Mouse (Mus musculus): ENCODE data around the gene Yars. TPM values are rescaled to one million over a fixed set of nuclear protein-coding genes. Genes with fewer than 3 reads are reported as not detected.

Yars gene
- polyA plus RNA-seq, 1 experiment from 2014 or later = 108 TPM

DNA sequence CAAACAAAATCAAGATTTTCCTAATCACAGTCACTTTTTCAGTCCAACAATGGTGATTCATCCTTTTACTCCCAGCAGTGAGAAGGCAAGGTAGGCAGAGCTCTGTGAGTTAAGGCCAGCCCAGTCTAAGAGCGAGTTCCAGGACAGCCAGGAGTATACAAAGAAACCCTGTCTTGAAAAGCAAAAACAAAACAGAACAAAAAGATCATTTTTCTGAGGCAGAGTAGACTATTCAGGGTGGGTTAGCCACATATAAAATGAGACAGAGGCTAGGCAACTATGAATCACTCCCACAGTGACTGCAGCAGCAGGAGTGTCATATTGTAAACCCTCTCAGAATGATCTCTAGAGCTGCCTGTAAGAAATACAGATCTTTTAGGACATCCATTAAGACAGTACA lies 40.2 kb upstream of the Yars start:
- H3K4me3 ChIP-seq = no peak overlapping the region
- ATAC-seq (ENCODE audit: low FRiP score, low read depth) = no peak
- H3K36me3 ChIP-seq = peaks cover 46% of the 10 kb centered on the region
- no peaks in the 10 kb centered on the region for H3K9me3 ChIP-seq
- no peaks in the 10 kb centered on the region for H3K27me3 ChIP-seq
- no peak overlapping the region for H3K9ac ChIP-seq (replicated peaks)
- H3K4me2 ChIP-seq (replicated peaks) = no peak overlapping the region
- H3K4me1 ChIP-seq = peaks cover 9% of the 10 kb centered on the region
- 95% methylated on average over 1 of the region's 1 CpGs for WGBS
- no peak overlapping the region for H3K27ac ChIP-seq (replicated peaks)

DNA sequence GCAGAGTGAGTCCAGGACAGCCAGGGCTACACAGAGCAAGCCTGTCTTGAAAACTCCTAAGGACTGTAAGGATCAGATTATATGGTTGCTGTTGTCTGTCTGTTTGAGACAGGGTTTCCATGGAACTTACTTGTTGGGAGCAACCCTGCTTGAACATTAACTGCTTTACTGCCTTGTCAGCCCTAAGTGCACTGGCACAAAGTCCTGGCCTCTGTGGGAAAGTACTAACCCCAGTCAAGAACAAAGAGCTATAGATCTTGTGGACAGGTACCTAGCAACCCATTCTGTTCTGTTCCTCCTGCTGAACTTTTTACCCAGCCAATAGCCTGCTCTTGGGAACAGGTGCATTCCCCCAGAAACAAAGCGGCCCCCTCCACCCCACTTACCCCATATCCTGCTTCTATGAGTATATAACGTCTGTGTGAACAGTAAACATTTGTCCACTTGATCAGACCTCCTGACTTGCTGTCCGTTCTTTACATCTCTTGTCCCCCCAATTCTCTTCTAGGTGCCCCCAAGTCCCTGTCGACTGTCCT lies 38.2 kb upstream of the Yars start:
- Histone ChIP-seq H3K9ac (replicated peaks) (no peak overlapping the region), H3K4me3 (no peak overlapping the region), H3K36me3 (peaks cover 58% of the 10 kb centered on the region), H3K27ac (replicated peaks) (no peak overlapping the region), H3K4me2 (replicated peaks) (no peak overlapping the region), H3K4me1 (no peaks in the 10 kb centered on the region), H3K9me3 (no peaks in the 10 kb centered on the region), H3K27me3 (no peaks in the 10 kb centered on the region)
- 90% methylated on average over 4 of the region's 4 CpGs for WGBS
- ATAC-seq (ENCODE audit: low FRiP score, low read depth) = no peak

DNA sequence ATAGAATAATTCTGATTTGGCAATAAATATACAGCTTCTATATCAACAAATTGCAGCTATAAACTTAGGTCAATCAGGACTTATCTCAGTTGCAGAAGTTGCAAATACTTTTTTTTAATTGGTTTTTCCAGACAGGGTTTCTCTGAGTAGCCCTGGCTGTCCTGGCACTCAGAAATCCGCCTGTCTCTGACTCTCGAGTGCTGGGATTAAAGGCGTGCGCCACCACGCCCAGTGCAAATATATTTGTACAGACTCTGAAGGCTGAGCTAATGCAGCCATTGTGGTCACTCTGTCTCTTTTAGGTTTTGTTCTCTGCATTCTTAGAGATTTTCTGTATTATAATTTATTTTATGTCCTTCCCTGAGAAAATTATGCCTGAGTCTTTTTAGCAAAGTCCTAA lies 32.0 kb upstream of the Yars start:
- no peaks in the 10 kb centered on the region for H3K9me3 ChIP-seq
- H3K4me3 ChIP-seq = no peak overlapping the region
- H3K27ac ChIP-seq (replicated peaks) = no peak overlapping the region
- H3K36me3 ChIP-seq = peaks cover 40% of the 10 kb centered on the region
- H3K4me1 ChIP-seq = no peaks in the 10 kb centered on the region
- ATAC-seq (ENCODE audit: low FRiP score, low read depth) = no peak
- no peak overlapping the region for H3K4me2 ChIP-seq (replicated peaks)
- no peak overlapping the region for H3K9ac ChIP-seq (replicated peaks)
- WGBS = 74% methylated on average over 5 of the region's 5 CpGs
- no peaks in the 10 kb centered on the region for H3K27me3 ChIP-seq

DNA sequence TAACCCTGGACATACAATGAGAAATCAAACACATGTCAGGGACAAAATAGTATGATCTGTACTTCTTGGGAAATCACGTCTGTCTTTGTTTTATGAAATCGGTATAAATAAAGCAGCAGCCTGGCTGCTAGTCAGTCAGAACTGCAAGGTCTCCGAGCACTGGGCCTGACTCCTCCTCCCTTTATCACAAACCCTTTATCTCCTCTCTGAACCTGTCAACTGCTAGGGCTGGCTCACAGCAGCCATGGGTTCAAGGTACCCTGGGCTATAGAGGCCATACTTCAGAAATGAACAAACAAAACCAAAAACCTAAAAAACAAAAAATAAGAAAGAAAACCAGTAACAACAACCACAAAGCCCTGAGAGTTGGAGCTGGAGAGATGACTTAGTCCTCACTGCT lies 31.0 kb upstream of the Yars start:
- Histone ChIP-seq H3K9me3 (no peaks in the 10 kb centered on the region), H3K36me3 (peaks cover 30% of the 10 kb centered on the region), H3K9ac (replicated peaks) (no peak overlapping the region), H3K27ac (replicated peaks) (no peak overlapping the region), H3K4me1 (no peaks in the 10 kb centered on the region), H3K4me2 (replicated peaks) (no peak overlapping the region), H3K27me3 (no peaks in the 10 kb centered on the region), H3K4me3 (no peak overlapping the region)
- ATAC-seq (ENCODE audit: low FRiP score, low read depth) = no peak
- 76% methylated on average over 3 of the region's 3 CpGs for WGBS

DNA sequence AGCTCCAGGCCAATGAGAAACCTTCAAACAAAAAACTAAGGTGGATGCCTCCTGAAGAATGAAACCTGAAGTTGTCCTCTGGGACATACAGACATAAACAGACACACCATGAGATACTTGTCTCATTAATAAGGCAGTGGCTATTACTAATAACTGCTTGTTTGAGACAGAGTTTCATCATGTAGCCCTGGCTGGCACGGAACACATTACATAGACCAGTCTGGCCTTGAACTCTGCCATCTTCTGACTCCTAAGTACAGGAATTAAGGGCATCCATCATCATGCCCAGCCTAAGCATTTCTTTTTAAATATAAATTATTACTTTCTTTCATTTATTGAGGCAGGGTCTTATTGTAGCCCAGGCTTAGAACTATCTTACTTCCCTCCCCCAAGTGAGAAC lies 28.5 kb upstream of the Yars start:
- Histone ChIP-seq H3K27ac (replicated peaks) (no peak overlapping the region), H3K4me1 (no peaks in the 10 kb centered on the region), H3K4me3 (no peak overlapping the region), H3K36me3 (peaks cover 33% of the 10 kb centered on the region), H3K4me2 (replicated peaks) (no peak overlapping the region), H3K27me3 (no peaks in the 10 kb centered on the region), H3K9ac (replicated peaks) (no peak overlapping the region), H3K9me3 (no peaks in the 10 kb centered on the region)
- no peak for ATAC-seq (ENCODE audit: low FRiP score, low read depth)
- 93% methylated on average over 1 of the region's 1 CpGs for WGBS

DNA sequence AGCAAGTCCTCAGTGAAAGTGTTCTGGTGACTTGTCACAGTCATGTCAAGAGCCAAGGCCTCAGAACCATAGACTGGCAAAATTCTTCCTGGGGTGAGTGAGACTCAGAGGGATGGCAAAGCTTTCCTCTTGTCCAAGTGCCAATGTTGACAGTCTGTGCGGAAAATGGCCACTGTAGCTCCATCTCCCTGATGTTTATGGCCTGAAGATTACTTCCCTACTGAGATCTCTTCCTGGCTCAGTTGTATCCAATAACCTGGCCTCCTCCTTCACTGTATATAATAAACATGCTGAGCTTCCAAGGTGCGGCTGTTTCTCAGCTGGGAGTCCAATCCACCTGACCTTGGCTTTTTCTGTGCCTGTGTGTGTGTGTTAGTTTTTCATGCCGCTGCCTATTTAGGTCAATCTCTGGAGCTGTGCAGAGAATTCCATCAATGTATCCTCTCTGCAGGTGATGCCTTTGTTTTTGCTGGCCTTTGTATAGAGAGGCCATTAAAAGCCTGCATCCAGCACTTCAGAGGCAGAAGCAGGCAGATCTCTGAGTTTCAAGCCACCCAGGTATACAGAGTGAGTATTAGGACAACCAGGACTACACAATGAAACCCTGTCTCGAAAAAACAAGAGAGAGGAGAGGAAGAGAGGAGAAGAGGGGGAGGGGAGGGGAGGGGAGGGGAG lies 27.8 kb upstream of the Yars start:
- Histone ChIP-seq H3K4me3 (no peak overlapping the region), H3K4me1 (no peaks in the 10 kb centered on the region), H3K4me2 (replicated peaks) (no peak overlapping the region), H3K36me3 (peaks cover 31% of the 10 kb centered on the region), H3K27me3 (no peaks in the 10 kb centered on the region), H3K27ac (replicated peaks) (no peak overlapping the region), H3K9ac (replicated peaks) (no peak overlapping the region), H3K9me3 (no peaks in the 10 kb centered on the region)
- 92% methylated on average over 3 of the region's 4 CpGs for WGBS
- ATAC-seq (ENCODE audit: low FRiP score, low read depth) = no peak

DNA sequence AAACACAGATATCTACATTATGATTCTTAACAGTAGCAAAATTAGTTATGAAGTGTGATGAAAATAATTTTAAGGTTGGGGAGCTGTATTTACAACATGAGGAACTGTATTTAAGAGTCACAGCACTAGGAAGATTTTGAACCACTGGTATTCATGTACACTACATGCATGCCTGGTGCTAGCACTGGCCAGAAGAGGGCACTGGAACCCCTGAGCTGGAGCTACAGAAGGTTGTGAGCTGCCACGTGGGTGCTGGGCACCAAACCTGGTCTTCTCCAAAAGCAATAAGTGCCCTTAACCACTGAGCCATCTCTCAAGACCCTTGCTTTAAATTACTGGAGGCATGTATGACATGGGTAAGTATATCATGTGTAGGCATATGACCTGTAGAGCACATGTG lies 17.0 kb upstream of the Yars start:
- no peak for ATAC-seq (ENCODE audit: low FRiP score, low read depth)
- Histone ChIP-seq H3K27me3 (no peaks in the 10 kb centered on the region), H3K9ac (replicated peaks) (no peak overlapping the region), H3K4me2 (replicated peaks) (no peak overlapping the region), H3K36me3 (peaks cover 33% of the 10 kb centered on the region), H3K27ac (replicated peaks) (no peak overlapping the region), H3K4me1 (no peaks in the 10 kb centered on the region), H3K9me3 (0 out of 2 replicates have a peak, but pooled peaks cover 3% of the 10 kb centered on the region), H3K4me3 (no peak overlapping the region)
- 85% methylated on average over 1 of the region's 1 CpGs for WGBS

DNA sequence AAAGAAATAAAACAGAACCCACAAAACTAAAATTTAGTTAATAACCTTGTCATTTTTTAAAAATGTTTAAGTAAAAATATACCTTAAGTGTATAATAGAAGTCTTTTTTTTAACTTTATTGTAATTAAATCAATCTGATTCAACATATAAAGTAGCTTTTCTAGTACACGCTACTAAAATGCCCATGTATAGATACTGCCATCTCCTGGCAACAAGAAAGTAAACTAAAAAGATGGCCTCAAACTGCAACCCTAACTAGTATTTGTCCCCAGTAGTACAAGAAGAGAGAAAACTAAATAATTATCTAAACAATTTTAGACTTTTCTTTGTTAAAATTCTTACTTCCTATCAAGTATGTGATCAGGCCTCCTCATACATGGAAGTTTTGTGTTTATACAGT lies 10.0 kb upstream of the Yars start:
- Histone ChIP-seq H3K9ac (replicated peaks) (no peak overlapping the region), H3K36me3 (peaks cover 50% of the 10 kb centered on the region), H3K4me3 (no peak overlapping the region), H3K27ac (replicated peaks) (no peak overlapping the region), H3K27me3 (no peaks in the 10 kb centered on the region), H3K4me1 (no peaks in the 10 kb centered on the region), H3K4me2 (replicated peaks) (no peak overlapping the region), H3K9me3 (no peaks in the 10 kb centered on the region)
- ATAC-seq (ENCODE audit: low FRiP score, low read depth) = no peak
- WGBS = 75% methylated on average over 1 of the region's 1 CpGs

DNA sequence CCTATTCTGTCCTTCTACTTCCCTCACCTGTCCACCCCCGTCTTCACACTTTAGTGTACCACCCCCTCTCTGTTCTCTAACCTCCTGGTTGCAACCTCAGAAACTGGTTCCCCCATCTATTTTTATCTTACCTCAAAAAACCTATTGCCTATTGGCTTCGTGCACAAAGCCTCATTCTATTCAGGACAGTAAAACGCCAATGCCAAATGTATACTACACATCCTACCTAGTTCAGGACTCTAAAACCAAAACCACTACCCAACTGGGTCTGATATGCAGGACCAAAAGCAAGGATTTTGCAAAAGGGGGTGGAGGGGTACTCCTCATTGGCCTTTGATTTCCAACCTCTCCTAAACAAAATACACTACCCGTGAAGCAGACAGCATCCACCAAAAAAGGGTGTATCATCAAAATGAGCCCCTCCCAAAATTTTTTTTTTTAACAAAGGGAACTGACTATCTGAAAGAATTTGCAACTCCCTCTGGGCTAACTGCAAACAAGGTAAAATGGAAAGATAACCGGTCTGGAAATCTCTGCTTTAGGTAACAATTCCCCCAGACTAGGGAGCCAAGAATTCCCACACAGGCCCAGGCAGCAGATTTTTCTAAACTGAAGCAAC lies 1.4 kb upstream of the Yars start:
- Histone ChIP-seq H3K4me3 (peak overlapping the region; percentile 88), H3K4me2 (replicated peaks) (peak overlapping the region; percentile 78), H3K36me3 (peaks cover 4% of the 10 kb centered on the region; the same call in 1 of the 2 replicates), H3K27me3 (no peaks in the 10 kb centered on the region), H3K9ac (replicated peaks) (peak overlapping the region; percentile 87; the same call in 1 of the 2 replicates), H3K27ac (replicated peaks) (no peak overlapping the region), H3K9me3 (no peaks in the 10 kb centered on the region), H3K4me1 (peaks cover 23% of the 10 kb centered on the region)
- ATAC-seq (ENCODE audit: low FRiP score, low read depth) = no peak
- WGBS = 46% methylated on average over 5 of the region's 5 CpGs

DNA sequence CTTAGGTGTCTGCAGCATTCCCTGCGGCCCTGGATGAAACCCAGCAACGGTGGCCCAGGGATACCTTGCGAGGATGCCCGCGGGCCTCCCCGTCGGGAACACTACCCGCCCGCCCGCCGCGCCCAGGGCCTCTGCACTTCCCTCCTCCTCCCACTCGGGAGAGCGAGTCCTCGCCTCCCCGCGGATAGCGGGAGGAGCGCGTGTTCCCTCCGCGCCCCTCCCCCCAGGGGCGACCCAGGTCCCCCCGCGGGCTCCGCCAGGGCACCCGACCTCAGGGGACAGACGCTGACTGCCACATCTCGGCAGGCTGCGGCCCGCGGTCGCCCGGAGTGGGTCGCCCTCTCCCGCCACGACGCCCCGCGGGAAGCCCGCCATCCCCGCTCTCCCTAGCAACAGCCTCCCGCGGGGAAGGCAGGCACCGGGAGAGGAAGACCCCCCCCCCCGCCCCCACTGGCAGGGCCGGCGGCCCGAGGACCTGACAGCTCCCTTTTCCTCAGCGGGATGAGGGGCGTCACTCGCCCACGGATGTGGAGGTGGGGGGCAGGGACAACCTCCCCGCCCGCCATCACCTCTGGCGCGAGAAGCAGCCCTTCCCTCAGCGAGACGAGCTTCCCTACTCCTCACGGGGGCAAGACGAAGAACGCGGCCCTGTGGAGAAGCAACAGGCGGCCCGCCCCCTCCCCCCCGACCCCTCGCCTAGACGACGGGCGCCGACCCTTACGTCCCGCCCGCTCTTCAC lies 588 bp upstream of the Yars start:
- under 1% methylated on average over 47 of the region's 74 CpGs for WGBS

DNA sequence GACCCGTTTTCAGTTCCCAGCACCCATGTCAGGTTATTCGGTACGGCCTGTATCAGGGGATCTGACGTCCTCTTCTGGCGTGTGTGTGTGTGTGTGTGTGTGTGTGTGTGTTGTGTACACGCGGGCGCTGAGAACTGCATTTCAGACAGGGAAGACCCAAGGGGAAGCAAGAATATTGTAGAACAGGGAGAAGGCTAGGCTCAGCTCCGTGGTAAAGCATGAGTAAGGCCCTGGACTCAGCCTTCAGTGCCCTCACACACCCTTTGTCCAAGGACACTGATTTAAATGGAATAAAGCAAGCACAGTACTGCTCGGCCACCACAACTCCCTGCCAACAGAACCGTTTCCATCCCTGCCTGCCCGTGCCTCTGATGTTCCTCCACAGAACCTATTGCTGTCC lies 978 bp downstream of the Yars start:
- Histone ChIP-seq H3K4me1 (peaks cover 23% of the 10 kb centered on the region), H3K27ac (replicated peaks) (0 out of 2 replicates have a peak overlapping the region, but pooled peaks have one; percentile 86), H3K4me3 (peak overlapping the region; percentile 88), H3K9ac (replicated peaks) (peak overlapping the region; percentile 89), H3K27me3 (no peaks in the 10 kb centered on the region), H3K4me2 (replicated peaks) (peak overlapping the region; percentile 85), H3K36me3 (peaks cover 12% of the 10 kb centered on the region), H3K9me3 (no peaks in the 10 kb centered on the region)
- 5% methylated on average over 12 of the region's 12 CpGs for WGBS
- ATAC-seq (ENCODE audit: low FRiP score, low read depth) = no peak

More for the DNA sequence above, 588 bp upstream of the Yars start:
- H3K27ac ChIP-seq (replicated peaks) = peak overlapping the region; percentile 89
- H3K4me1 ChIP-seq = peaks cover 23% of the 10 kb centered on the region
- peak overlapping the region; percentile 88 for H3K4me3 ChIP-seq
- H3K9ac ChIP-seq (replicated peaks) = peak overlapping the region; percentile 87
- 0 out of 2 replicates have a peak, but pooled peaks cover 3% of the 10 kb centered on the region for H3K36me3 ChIP-seq
- H3K9me3 ChIP-seq = no peaks in the 10 kb centered on the region
- H3K4me2 ChIP-seq (replicated peaks) = peak overlapping the region; percentile 78
- no peaks in the 10 kb centered on the region for H3K27me3 ChIP-seq
- ATAC-seq (ENCODE audit: low FRiP score, low read depth) = peak; percentile 82

DNA sequence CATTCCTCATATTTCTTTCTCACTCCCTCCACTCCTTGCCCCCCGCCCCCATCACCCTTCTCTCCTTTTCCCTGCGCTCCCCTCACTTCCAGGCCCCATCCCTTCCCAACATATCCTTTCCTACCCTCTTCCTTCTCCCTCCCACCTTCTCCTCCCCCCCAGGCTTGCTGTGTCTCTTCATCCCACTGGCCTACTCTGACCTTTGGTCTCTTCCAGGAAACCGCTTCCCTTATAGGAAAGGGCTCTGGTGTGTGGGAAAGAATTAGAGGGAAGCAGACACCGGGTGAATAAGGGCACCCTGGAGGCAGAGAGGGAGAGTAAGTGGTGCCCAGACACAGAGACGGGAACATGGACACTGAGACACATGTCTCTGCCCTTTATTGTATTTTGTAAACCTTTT lies 2.1 kb downstream of the Yars start:
- Histone ChIP-seq H3K4me1 (peaks cover 23% of the 10 kb centered on the region), H3K27me3 (no peaks in the 10 kb centered on the region), H3K9ac (replicated peaks) (0 out of 2 replicates have a peak overlapping the region, but pooled peaks have one; percentile 24), H3K4me2 (replicated peaks) (0 out of 2 replicates have a peak overlapping the region, but pooled peaks have one; percentile 19), H3K4me3 (no peak overlapping the region), H3K36me3 (peaks cover 23% of the 10 kb centered on the region), H3K27ac (replicated peaks) (no peak overlapping the region), H3K9me3 (no peaks in the 10 kb centered on the region)
- 83% methylated on average over 5 of the region's 5 CpGs for WGBS
- no peak for ATAC-seq (ENCODE audit: low FRiP score, low read depth)

All from midbrain, embryonic 12.5 days (tissue).